Mouse (Mus musculus): ENCODE measurements around the gene Akap5. TPM values are rescaled to one million over a fixed set of nuclear protein-coding genes. Genes with fewer than 3 reads are reported as not detected.
A peak's percentile ranks its signal among the peaks of the same experiment; 100 is the strongest.

The Akap5 gene
- polyA plus RNA-seq, 1 experiment from 2014 or later = 3.0 TPM

DNA sequence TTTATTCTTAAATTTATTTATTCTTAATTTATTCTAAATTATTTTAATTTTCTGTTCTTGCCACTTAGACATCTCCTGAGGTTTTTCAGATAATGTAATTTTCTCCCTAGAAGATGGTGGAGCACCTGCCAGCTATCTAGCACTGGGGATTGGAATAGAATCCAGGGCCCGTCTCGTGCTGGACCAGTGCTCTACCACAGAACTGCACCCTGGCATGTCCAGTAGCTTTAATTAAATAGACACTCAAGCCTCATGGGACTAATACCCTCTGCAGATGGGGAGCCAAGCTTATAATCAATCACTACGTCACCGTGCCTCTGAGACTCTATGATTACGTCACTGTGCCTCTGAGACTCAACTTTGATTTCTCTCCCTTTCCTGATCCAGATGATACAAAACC is 36.2 kb upstream of the Akap5 start:
- Histone ChIP-seq H3K9me3 (replicated peaks; ENCODE audit: control insufficient read depth, low read length) (no peaks in the 10 kb centered on the region), H3K9ac (ENCODE audit: low read length) (no peak overlapping the region), H3K36me3 (ENCODE audit: control insufficient read depth, insufficient read depth, low read length) (peaks cover 34% of the 10 kb centered on the region), H3K4me3 (ENCODE audit: low read depth, low read length) (no peak overlapping the region), H3K4me2 (ENCODE audit: low read length) (no peak overlapping the region), H3K27me3 (replicated peaks; ENCODE audit: control insufficient read depth, insufficient read depth, low read length) (no peaks in the 10 kb centered on the region), H3K27ac (ENCODE audit: low read depth, low read length) (peak overlapping the region; percentile 70), H3K4me1 (ENCODE audit: control insufficient read depth, insufficient read depth, low read length) (peaks cover 10% of the 10 kb centered on the region)
- ATAC-seq = peak; percentile 67
- DNase-seq (ENCODE audit: low spot score) = peak; percentile 44
- WGBS = 40% methylated on average over 5 of the region's 5 CpGs

DNA sequence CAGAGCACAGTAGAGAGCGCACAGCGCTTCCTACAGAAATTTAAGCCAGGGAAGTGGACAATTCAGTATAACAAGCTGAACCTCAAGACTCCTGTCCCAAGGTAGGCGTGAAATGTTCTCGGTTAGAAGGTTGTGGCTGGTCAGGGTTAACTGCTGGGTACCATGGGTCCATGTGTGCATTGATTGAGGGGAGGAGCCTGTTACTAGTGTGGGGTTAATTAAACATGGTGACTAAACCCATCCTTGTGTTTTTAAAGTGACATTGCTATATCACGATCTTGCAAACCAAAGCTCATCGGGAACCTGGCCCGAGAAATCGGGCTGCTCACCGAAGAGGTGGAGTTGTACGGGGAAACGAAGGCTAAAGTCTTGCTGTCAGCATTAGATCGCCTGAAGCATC is 35.3 kb upstream of the Akap5 start:
- 95% methylated on average over 12 of the region's 12 CpGs for WGBS
- no peaks in the 10 kb centered on the region for H3K27me3 ChIP-seq (replicated peaks; ENCODE audit: control insufficient read depth, insufficient read depth, low read length)
- no peaks in the 10 kb centered on the region for H3K9me3 ChIP-seq (replicated peaks; ENCODE audit: control insufficient read depth, low read length)
- H3K4me2 ChIP-seq (ENCODE audit: low read length) = no peak overlapping the region
- peaks cover 10% of the 10 kb centered on the region for H3K4me1 ChIP-seq (ENCODE audit: control insufficient read depth, insufficient read depth, low read length)
- H3K4me3 ChIP-seq (ENCODE audit: low read depth, low read length) = no peak overlapping the region
- DNase-seq (ENCODE audit: low spot score) = no peak
- peaks cover 34% of the 10 kb centered on the region; the same call in 1 of the 2 replicates for H3K36me3 ChIP-seq (ENCODE audit: control insufficient read depth, insufficient read depth, low read length)
- ATAC-seq = no peak
- H3K9ac ChIP-seq (ENCODE audit: low read length) = no peak overlapping the region
- 0 out of 2 replicates have a peak overlapping the region, but pooled peaks have one; percentile 70 for H3K27ac ChIP-seq (ENCODE audit: low read depth, low read length)

DNA sequence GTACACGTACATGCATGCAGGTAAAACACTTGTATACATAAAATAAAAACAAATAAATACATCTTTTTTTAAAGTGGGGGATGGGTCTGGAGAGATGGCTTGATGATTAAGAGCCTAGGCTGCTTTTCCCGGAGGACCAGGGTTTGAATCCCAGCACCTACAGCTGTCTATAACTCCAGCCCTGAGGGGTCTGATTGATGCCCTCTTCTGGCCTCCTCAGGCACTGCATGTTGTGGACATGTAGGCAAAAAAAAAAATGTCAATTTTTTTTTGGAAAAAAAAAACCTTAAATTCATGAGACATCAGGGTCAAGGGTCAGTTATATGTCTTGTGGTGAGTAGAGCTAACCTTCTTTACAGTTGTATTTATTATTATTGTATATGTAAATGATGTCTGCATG is 34.4 kb upstream of the Akap5 start:
- Histone ChIP-seq H3K4me1 (ENCODE audit: control insufficient read depth, insufficient read depth, low read length) (peaks cover 10% of the 10 kb centered on the region), H3K9ac (ENCODE audit: low read length) (no peak overlapping the region), H3K27me3 (replicated peaks; ENCODE audit: control insufficient read depth, insufficient read depth, low read length) (no peaks in the 10 kb centered on the region), H3K4me3 (ENCODE audit: low read depth, low read length) (no peak overlapping the region), H3K27ac (ENCODE audit: low read depth, low read length) (no peak overlapping the region), H3K9me3 (replicated peaks; ENCODE audit: control insufficient read depth, low read length) (no peaks in the 10 kb centered on the region), H3K36me3 (ENCODE audit: control insufficient read depth, insufficient read depth, low read length) (peaks cover 41% of the 10 kb centered on the region; the same call in 1 of the 2 replicates), H3K4me2 (ENCODE audit: low read length) (no peak overlapping the region)
- DNase-seq (ENCODE audit: low spot score) = no peak
- WGBS = 98% methylated on average over 2 of the region's 2 CpGs
- no peak for ATAC-seq

DNA sequence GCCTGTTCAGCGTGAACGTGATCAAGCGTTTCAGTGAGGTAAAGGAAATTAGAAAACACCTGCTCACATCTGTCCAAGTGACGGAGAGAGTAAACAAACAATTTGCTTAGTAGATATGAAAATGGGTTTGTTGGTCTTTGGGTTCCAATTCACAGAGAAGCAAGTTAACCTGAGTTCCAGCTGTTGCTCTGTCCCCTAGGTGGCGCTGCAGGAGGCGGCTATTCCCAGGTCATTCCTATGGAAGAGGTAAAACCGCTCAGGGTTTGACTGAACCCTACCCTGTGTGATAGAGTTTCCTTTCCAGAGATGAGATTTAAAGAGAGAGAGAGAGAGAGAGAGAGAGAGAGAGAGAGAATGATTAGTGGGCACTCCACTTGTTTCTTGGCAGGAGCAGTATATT is 31.5 kb upstream of the Akap5 start:
- Histone ChIP-seq H3K4me3 (ENCODE audit: low read depth, low read length) (no peak overlapping the region), H3K27me3 (replicated peaks; ENCODE audit: control insufficient read depth, insufficient read depth, low read length) (no peaks in the 10 kb centered on the region), H3K36me3 (ENCODE audit: control insufficient read depth, insufficient read depth, low read length) (peaks cover 49% of the 10 kb centered on the region), H3K9me3 (replicated peaks; ENCODE audit: control insufficient read depth, low read length) (no peaks in the 10 kb centered on the region), H3K27ac (ENCODE audit: low read depth, low read length) (no peak overlapping the region), H3K4me1 (ENCODE audit: control insufficient read depth, insufficient read depth, low read length) (peaks cover 3% of the 10 kb centered on the region; the same call in 1 of the 2 replicates), H3K4me2 (ENCODE audit: low read length) (no peak overlapping the region), H3K9ac (ENCODE audit: low read length) (no peak overlapping the region)
- 60% methylated on average over 7 of the region's 7 CpGs for WGBS
- ATAC-seq = no peak
- peak; percentile 50 for DNase-seq (ENCODE audit: low spot score)

DNA sequence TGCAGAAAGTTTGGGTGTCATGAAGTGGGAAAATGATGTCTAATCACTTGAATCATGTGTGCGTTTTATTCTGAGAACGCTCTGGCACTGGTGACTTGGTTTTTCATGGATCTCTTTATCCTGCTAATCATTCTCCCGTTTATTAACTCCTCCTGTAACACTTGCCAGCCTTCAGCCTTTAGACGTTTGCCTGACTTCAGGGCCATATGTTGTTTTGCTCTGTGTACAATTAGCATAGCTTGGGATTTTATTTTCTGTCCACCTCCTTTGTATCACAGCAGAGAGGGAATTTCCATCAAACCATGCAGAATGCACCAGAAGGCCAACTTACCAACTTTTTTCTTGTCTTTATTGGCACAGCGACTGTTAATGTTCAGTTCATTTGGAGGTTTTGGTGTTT is 26.9 kb upstream of the Akap5 start:
- no peaks in the 10 kb centered on the region for H3K4me1 ChIP-seq (ENCODE audit: control insufficient read depth, insufficient read depth, low read length)
- H3K9me3 ChIP-seq (replicated peaks; ENCODE audit: control insufficient read depth, low read length) = no peaks in the 10 kb centered on the region
- no peaks in the 10 kb centered on the region for H3K27me3 ChIP-seq (replicated peaks; ENCODE audit: control insufficient read depth, insufficient read depth, low read length)
- ATAC-seq (peak; percentile 62), DNase-seq (ENCODE audit: low spot score) (peak; percentile 62)
- peaks cover 43% of the 10 kb centered on the region for H3K36me3 ChIP-seq (ENCODE audit: control insufficient read depth, insufficient read depth, low read length)
- no peak overlapping the region for H3K27ac ChIP-seq (ENCODE audit: low read depth, low read length)
- no peak overlapping the region for H3K9ac ChIP-seq (ENCODE audit: low read length)
- H3K4me3 ChIP-seq (ENCODE audit: low read depth, low read length) = no peak overlapping the region
- H3K4me2 ChIP-seq (ENCODE audit: low read length) = no peak overlapping the region
- WGBS = 62% methylated on average over 5 of the region's 5 CpGs

DNA sequence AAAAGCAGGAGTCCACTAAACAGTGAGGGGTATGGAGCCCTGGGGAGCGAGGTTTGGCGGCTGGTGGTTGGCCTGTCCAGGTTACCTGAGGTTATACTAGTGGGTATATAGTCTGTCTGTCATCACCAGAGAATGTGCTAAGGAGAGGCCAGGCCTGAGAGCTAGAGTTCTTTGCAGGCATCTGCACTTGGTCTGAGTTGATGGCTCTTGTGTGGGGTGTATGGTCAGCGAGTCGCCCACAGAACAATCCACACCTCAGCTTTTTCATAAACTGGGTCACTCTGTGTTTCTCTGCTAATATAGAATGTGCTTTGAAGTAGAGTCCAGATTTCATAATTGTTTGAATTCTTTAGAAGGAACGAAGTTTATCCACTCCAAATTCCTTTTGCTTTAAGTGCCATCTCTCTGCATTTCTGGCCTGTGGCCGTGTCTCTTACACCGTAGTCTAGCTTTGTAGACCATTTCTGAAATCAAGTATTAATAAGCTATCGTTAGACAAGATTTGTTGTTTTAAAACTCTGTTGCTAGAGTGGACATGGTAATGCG is 25.3 kb upstream of the Akap5 start:
- Histone ChIP-seq H3K4me1 (ENCODE audit: control insufficient read depth, insufficient read depth, low read length) (no peaks in the 10 kb centered on the region), H3K27me3 (replicated peaks; ENCODE audit: control insufficient read depth, insufficient read depth, low read length) (no peaks in the 10 kb centered on the region), H3K4me2 (ENCODE audit: low read length) (no peak overlapping the region), H3K4me3 (ENCODE audit: low read depth, low read length) (no peak overlapping the region), H3K9ac (ENCODE audit: low read length) (no peak overlapping the region), H3K27ac (ENCODE audit: low read depth, low read length) (no peak overlapping the region), H3K9me3 (replicated peaks; ENCODE audit: control insufficient read depth, low read length) (no peaks in the 10 kb centered on the region), H3K36me3 (ENCODE audit: control insufficient read depth, insufficient read depth, low read length) (peaks cover 45% of the 10 kb centered on the region)
- DNase-seq (ENCODE audit: low spot score) (no peak), ATAC-seq (no peak)
- 94% methylated on average over 9 of the region's 9 CpGs for WGBS

DNA sequence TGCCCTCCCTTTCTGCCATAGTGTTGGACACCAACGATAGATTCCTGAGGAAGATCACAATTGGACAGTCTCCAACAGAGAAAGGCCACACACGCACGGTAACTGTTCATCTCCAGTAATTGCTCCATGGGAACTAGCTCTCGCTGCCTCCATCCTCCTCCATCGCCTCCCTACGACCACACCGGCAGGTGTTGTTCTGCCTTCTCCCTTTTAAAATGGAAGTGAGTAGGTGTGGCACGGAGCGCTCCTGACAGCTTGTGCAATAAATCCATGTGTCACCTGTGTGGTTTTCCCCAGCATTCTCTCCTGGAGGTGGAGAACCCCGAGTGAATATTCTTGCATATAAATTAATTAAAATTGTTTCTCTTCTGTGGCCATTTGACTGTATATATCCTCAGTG is 24.3 kb upstream of the Akap5 start:
- 90% methylated on average over 10 of the region's 10 CpGs for WGBS
- peaks cover 37% of the 10 kb centered on the region for H3K36me3 ChIP-seq (ENCODE audit: control insufficient read depth, insufficient read depth, low read length)
- ATAC-seq = no peak

DNA sequence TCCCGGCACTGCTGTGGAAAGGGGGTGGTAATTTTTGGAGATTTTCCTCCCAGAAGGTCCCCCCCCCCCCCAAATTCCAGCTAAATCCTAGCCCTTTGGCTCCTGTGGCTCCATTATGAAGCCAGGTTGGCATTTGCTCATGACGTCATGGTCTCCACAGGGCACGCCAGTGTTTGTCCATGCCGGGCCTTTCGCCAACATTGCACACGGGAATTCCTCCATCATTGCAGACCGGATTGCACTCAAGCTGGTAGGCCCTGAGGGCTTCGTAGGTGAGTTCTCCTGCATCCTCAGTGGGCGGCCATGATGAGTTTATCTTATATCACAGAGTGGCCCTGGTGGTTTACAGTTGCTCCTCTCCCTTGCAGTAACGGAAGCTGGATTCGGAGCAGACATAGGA is 21.2 kb upstream of the Akap5 start:
- Histone ChIP-seq H3K4me1 (ENCODE audit: control insufficient read depth, insufficient read depth, low read length) (peaks cover 8% of the 10 kb centered on the region; the same call in 1 of the 2 replicates), H3K27ac (ENCODE audit: low read depth, low read length) (no peak overlapping the region), H3K4me2 (ENCODE audit: low read length) (no peak overlapping the region), H3K4me3 (ENCODE audit: low read depth, low read length) (no peak overlapping the region), H3K9me3 (replicated peaks; ENCODE audit: control insufficient read depth, low read length) (no peaks in the 10 kb centered on the region), H3K27me3 (replicated peaks; ENCODE audit: control insufficient read depth, insufficient read depth, low read length) (no peaks in the 10 kb centered on the region), H3K9ac (ENCODE audit: low read length) (no peak overlapping the region), H3K36me3 (ENCODE audit: control insufficient read depth, insufficient read depth, low read length) (peaks cover 35% of the 10 kb centered on the region)
- 89% methylated on average over 11 of the region's 11 CpGs for WGBS
- ATAC-seq (no peak), DNase-seq (ENCODE audit: low spot score) (peak; percentile 16)

More for the DNA sequence above, 24.3 kb upstream of the Akap5 start:
- Histone ChIP-seq H3K4me2 (ENCODE audit: low read length) (no peak overlapping the region), H3K27ac (ENCODE audit: low read depth, low read length) (no peak overlapping the region), H3K4me3 (ENCODE audit: low read depth, low read length) (no peak overlapping the region), H3K27me3 (replicated peaks; ENCODE audit: control insufficient read depth, insufficient read depth, low read length) (no peaks in the 10 kb centered on the region), H3K9me3 (replicated peaks; ENCODE audit: control insufficient read depth, low read length) (no peaks in the 10 kb centered on the region), H3K9ac (ENCODE audit: low read length) (no peak overlapping the region), H3K4me1 (ENCODE audit: control insufficient read depth, insufficient read depth, low read length) (no peaks in the 10 kb centered on the region)
- no peak for DNase-seq (ENCODE audit: low spot score)

DNA sequence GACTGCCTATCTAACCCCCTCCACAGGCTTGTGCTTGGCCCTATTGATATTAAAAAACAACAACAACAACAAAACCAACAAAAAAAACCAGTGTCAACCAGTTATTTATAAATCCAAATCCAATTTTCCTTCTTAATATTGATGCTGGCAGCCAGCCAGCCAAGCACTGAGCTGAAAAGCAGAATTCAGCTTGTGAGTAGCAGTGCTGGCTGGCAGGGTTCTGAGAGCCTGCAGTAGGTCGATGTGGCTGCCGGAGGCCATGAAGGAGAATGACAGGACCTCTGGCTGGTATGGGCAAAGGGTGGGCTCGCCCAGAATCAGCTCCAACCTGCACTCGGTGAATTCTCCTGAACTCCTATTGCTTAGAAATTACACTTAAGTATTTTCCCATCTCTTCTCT is 20.5 kb upstream of the Akap5 start:
- Histone ChIP-seq H3K4me1 (ENCODE audit: control insufficient read depth, insufficient read depth, low read length) (peaks cover 8% of the 10 kb centered on the region; the same call in 1 of the 2 replicates), H3K9me3 (replicated peaks; ENCODE audit: control insufficient read depth, low read length) (no peaks in the 10 kb centered on the region), H3K4me3 (ENCODE audit: low read depth, low read length) (no peak overlapping the region), H3K27ac (ENCODE audit: low read depth, low read length) (no peak overlapping the region), H3K36me3 (ENCODE audit: control insufficient read depth, insufficient read depth, low read length) (peaks cover 27% of the 10 kb centered on the region), H3K4me2 (ENCODE audit: low read length) (no peak overlapping the region), H3K27me3 (replicated peaks; ENCODE audit: control insufficient read depth, insufficient read depth, low read length) (no peaks in the 10 kb centered on the region), H3K9ac (ENCODE audit: low read length) (no peak overlapping the region)
- ATAC-seq (no peak), DNase-seq (ENCODE audit: low spot score) (peak; percentile 64)
- WGBS = 51% methylated on average over 4 of the region's 4 CpGs

All from forebrain, embryonic 14.5 days (tissue).